Mouse (Mus musculus) bone marrow, adult 2 months (tissue): ENCODE measurements around the gene Myh14.

Source experiments
- CTCF ChIP-seq: fragments of 200-500 bp; IDR thresholded peaks from 2 replicates; pipeline ENCODE4 v1.5.1; 2011; ENCODE audit warnings: low read length, control low read depth; ENCODE audit not compliant: control insufficient read depth, insufficient read depth
- POLR2A ChIP-seq: fragments of 200-500 bp; IDR thresholded peaks from 2 replicates; pipeline ENCODE4 v1.6.1; 2011; ENCODE audit warnings: low read depth, mild to moderate bottlenecking, control low read depth, low read length, borderline replicate concordance; ENCODE audit not compliant: control insufficient read depth

DNA sequence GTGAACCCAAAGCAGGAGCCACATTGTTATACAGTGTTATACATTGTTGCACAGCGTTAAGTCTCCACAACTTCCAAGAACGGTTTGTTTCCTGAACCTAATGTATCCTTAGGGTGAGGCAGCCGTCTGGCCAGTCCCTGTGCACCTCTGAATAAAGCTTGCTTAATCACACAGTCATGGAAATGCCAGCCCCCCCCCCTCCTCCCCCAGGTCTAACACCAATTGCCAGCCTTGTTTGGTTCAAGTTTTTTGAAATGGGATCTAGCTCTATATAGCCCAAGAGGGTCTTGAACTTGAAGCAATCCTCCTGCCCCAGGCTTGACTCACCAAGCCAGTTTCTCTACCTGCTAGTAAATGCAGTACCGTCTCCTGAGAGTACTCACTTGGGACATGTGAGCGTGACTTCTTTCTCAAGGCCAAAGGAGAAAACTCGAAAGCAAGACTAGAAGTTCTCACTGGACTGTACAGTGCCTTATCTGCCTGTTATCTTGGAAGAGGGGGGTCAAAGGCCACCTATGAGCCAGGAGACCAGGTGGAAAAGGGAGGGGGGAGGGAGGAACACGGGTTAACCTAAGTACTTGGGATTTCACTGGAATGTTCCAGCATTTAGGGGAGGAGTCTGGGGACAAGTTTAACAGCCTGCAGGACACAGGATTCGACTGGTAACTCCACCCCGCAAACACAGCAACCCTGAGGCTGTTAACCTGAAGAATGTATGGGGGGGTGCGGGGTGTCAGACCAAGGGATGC lies 23.0 kb upstream of the Myh14 start:
- TF ChIP-seq CTCF (no peak), POLR2A (no peak)
